Comparison of ENCODE assay signal across 15 mouse cellular contexts in genomic region chr3:117067470-117068053, GRCm38 (mm10).
DNase-seq lines count a peak whose midpoint lies in the region; ATAC-seq and TF ChIP-seq lines count a peak whose summit lies in the region.
"Had no signal": no experiment of that assay in that cellular context is flagged by ENCODE, and none has a peak within 500 bp of the region (broad histone marks: within the 10 kb centered on the region; RNA-seq: fewer than 3 reads in every experiment).

No protein-coding gene starts in this region.

- ATAC-seq in lung, postnatal 0 days, result peak; percentile 38
- no peak; the same call in 1 of the 2 replicates for ATAC-seq in heart, embryonic 14.5 days (ENCODE audit: insufficient number of reproducible peaks, insufficient read depth, low FRiP score, low read depth)
- ATAC-seq in stomach, embryonic 16.5 days (ENCODE audit: insufficient read depth, low FRiP score), result 0 out of 2 replicates have a peak, but pooled peaks have one; percentile 25

- WGBS in lung, postnatal 0 days, result 59% methylated on average over 7 of the region's 7 CpGs
- 64% methylated on average over 7 of the region's 7 CpGs for WGBS in heart, embryonic 14.5 days
- 65% methylated on average over 7 of the region's 7 CpGs for WGBS in stomach, embryonic 16.5 days

- H3K4me1 ChIP-seq in lung, postnatal 0 days (ENCODE audit: insufficient read depth, low read depth, low read length), result no peaks in the 10 kb centered on the region
- peaks cover 5% of the 10 kb centered on the region; the same call in 1 of the 2 replicates for H3K4me1 ChIP-seq in brown adipose tissue, adult 24 weeks (ENCODE audit: control insufficient read depth, insufficient read depth, insufficient read length, low read length)
- peaks cover 0 to 3% of the 10 kb centered on the region in 2 experiments; a peak in 2 of 4 replicates for H3K4me1 ChIP-seq in heart, embryonic 14.5 days (ENCODE audit: control insufficient read depth in 2 of 2, insufficient read depth in 2 of 2, low read length in 2 of 2)
- H3K4me1 ChIP-seq in stomach, embryonic 16.5 days (ENCODE audit: control insufficient read depth, insufficient read depth, low read length), result 0 out of 2 replicates have a peak, but pooled peaks cover 2% of the 10 kb centered on the region
- H3K4me1 ChIP-seq: limb, embryonic 15.5 days; megakaryocyte, embryonic 14.5 days had no signal

- TF ChIP-seq CTCF in lung, postnatal 0 days (IDR thresholded peaks at IDR 0.05), result no peak

- H3K27me3 ChIP-seq in lung, postnatal 0 days (replicated peaks; ENCODE audit: insufficient read depth, low read length), result no peaks in the 10 kb centered on the region
- no peaks in the 10 kb centered on the region for H3K27me3 ChIP-seq in heart, embryonic 14.5 days (ENCODE audit: control insufficient read depth, insufficient read depth, low read length)
- H3K27me3 ChIP-seq in stomach, embryonic 16.5 days (ENCODE audit: control insufficient read depth, insufficient read depth, low read length), result no peaks in the 10 kb centered on the region
- H3K27me3 ChIP-seq: limb, embryonic 15.5 days; megakaryocyte, embryonic 14.5 days had no signal

- no peaks in the 10 kb centered on the region for H3K36me3 ChIP-seq in lung, postnatal 0 days (ENCODE audit: insufficient read depth, low read length)
- H3K36me3 ChIP-seq in heart, embryonic 14.5 days (ENCODE audit: control insufficient read depth, insufficient read depth, low read length), result no peaks in the 10 kb centered on the region
- H3K36me3 ChIP-seq in stomach, embryonic 16.5 days (ENCODE audit: control insufficient read depth, insufficient read depth, low read length), result no peaks in the 10 kb centered on the region
- H3K36me3 ChIP-seq: limb, embryonic 15.5 days had no signal

- H3K4me2 ChIP-seq in lung, postnatal 0 days (replicated peaks; ENCODE audit: low read depth, low read length), result no peak overlapping the region
- no peak overlapping the region for H3K4me2 ChIP-seq in heart, embryonic 14.5 days (ENCODE audit: low read length)
- no peak overlapping the region for H3K4me2 ChIP-seq in stomach, embryonic 16.5 days (ENCODE audit: low read depth, low read length)
- H3K4me2 ChIP-seq: limb, embryonic 15.5 days; lung, embryonic 14.5 days had no signal

- no peak overlapping the region for H3K9ac ChIP-seq in lung, postnatal 0 days (replicated peaks; ENCODE audit: low read depth)
- H3K9ac ChIP-seq in heart, embryonic 14.5 days (ENCODE audit: low read length), result no peak overlapping the region
- no peak overlapping the region for H3K9ac ChIP-seq in stomach, embryonic 16.5 days (ENCODE audit: low read length)
- H3K9ac ChIP-seq: limb, embryonic 15.5 days; lung, embryonic 14.5 days had no signal

- no peak for DNase-seq in lung, postnatal 0 days (ENCODE audit: low spot score)
- DNase-seq in lung, postnatal 4 days, result no peak
- DNase-seq in layer of hippocampus, postnatal 10 days (ENCODE audit: low spot score in 2 of 2), result no peak
- DNase-seq in thymus, postnatal 10 days (ENCODE audit: low spot score in 2 of 2), result no peak
- DNase-seq: adrenal gland, postnatal 10 days; cerebellum, adult 9-10 months; embryo, embryonic 11 days; lung, embryonic 14.5 days; thymus, postnatal 25 days had no signal

- H3K27ac ChIP-seq in lung, postnatal 0 days (ENCODE audit: low read length), result no peak overlapping the region
- peak overlapping the region; percentile 90 for H3K27ac ChIP-seq in brown adipose tissue, adult 24 weeks (replicated peaks; ENCODE audit: low read depth, low read length)
- peak overlapping the region; percentile 4 to 50; a peak in 3 of 4 replicates for H3K27ac ChIP-seq in heart, embryonic 14.5 days (replicated peaks in 1 of 2; ENCODE audit: control insufficient read depth in 1 of 2, insufficient read depth in 1 of 2, low read depth in 2 of 2, low read length in 2 of 2)
- H3K27ac ChIP-seq in stomach, embryonic 16.5 days (ENCODE audit: low read length), result no peak overlapping the region
- H3K27ac ChIP-seq: limb, embryonic 15.5 days had no signal

- no peak for TF ChIP-seq EP300 in lung, postnatal 0 days (IDR thresholded peaks at IDR 0.05)

- H3K9me3 ChIP-seq in lung, postnatal 0 days (ENCODE audit: low read length), result no peaks in the 10 kb centered on the region
- no peaks in the 10 kb centered on the region for H3K9me3 ChIP-seq in heart, embryonic 14.5 days (ENCODE audit: control insufficient read depth, low read length)
- H3K9me3 ChIP-seq in stomach, embryonic 16.5 days (replicated peaks; ENCODE audit: control insufficient read depth, low read length), result no peaks in the 10 kb centered on the region
- H3K9me3 ChIP-seq: limb, embryonic 15.5 days; megakaryocyte, embryonic 14.5 days had no signal

- no peak overlapping the region for H3K4me3 ChIP-seq in lung, postnatal 0 days (ENCODE audit: low read depth, low read length)
- no peak overlapping the region for H3K4me3 ChIP-seq in brown adipose tissue, adult 24 weeks (ENCODE audit: insufficient read depth, low read depth, low read length)
- H3K4me3 ChIP-seq in heart, embryonic 14.5 days (ENCODE audit: control insufficient read depth in 1 of 2, insufficient read depth in 1 of 2, low read depth in 1 of 2, low read length in 2 of 2), result no peak overlapping the region
- no peak overlapping the region for H3K4me3 ChIP-seq in stomach, embryonic 16.5 days (replicated peaks; ENCODE audit: low read length)
- H3K4me3 ChIP-seq: erythroblast, embryonic 14.5 days; limb, embryonic 15.5 days; megakaryocyte, embryonic 14.5 days had no signal

Comparison
In these comparisons a context has a peak if more than half of its experiments do, and no peak if none do; other contexts are left out.
1. H3K27ac ChIP-seq: peak in brown adipose tissue, adult 24 weeks (single experiment) and heart, embryonic 14.5 days (2 of 2); none in lung, postnatal 0 days (single experiment) and stomach, embryonic 16.5 days (single experiment).